Mouse (Mus musculus) CD8-positive naive resting alpha-beta T cell, adult 57 days (primary cell): Measurements from ENCODE around the gene Micu1. TPM values are rescaled to one million over a fixed set of nuclear protein-coding genes. Genes with fewer than 3 reads are reported as not detected.

ENCODE experiments used
- total RNA-seq: library from RNA; stranded (reverse); gene quantifications from one replicate; pipeline ENCODE4 v1.2.4, GENCODE M21; 2023

Gene Micu1
- 26.0 TPM for total RNA-seq

GRCm38 (mm10) chr10:59702207-59703032 is at the start of gene Micu1:
Micu1 (plus strand) TSS chr10:59702477.

GRCm38 (mm10) chr10:59879255-59880028 is 177.2 kb downstream of the Micu1 start, which contains the start of gene Dnajb12:
Dnajb12 (plus strand) TSS chr10:59879556.

Other genes starting within 250 kb of the Micu1 start
- gene Gm10322, start 86.4 kb upstream of the Micu1 start, total RNA-seq, result not detected
- gene Mcu, start 85.8 kb upstream of the Micu1 start, total RNA-seq, result 16.4 TPM
- gene Dnajb12, start 177.1 kb downstream of the Micu1 start, total RNA-seq, result 43.4 TPM
- gene Ddit4, start 249.4 kb downstream of the Micu1 start, total RNA-seq, result 28.9 TPM